Mouse (Mus musculus) hindbrain, embryonic 12.5 days (tissue): ENCODE data around the gene Btbd35f26. TPM values are rescaled to one million over a fixed set of nuclear protein-coding genes. Genes with fewer than 3 reads are reported as not detected.
"Not testable (repeated sequence)": the region's sequence is repeated elsewhere in the genome, so short reads cannot be mapped to it uniquely, and the experiment has no call there.

Experiments used
- ATAC-seq: fragments of 200-750 bp; cut with Nextera tagmentation; 2 replicates; pipeline ENCODE4 v1.8.0; 2017; ENCODE audit warnings: moderate TSS enrichment; ENCODE audit not compliant: low FRiP score
- H3K27ac ChIP-seq: fragments of 300-500 bp; sonication (generic); 2 replicates; pipeline ENCODE4 v1.5.1; 2016; ENCODE audit warnings: mild to moderate bottlenecking
- H3K27me3 ChIP-seq: fragments of 300-500 bp; sonication (generic); 2 replicates; pipeline ENCODE4 v1.6.1; 2016; ENCODE audit warnings: mild to moderate bottlenecking
- H3K36me3 ChIP-seq: fragments of 300-500 bp; sonication (generic); 2 replicates; pipeline ENCODE4 v1.6.1; 2016; ENCODE audit warnings: mild to moderate bottlenecking
- H3K4me1 ChIP-seq: fragments of 300-500 bp; sonication (generic); 2 replicates; pipeline ENCODE4 v1.6.1; 2016
- H3K4me2 ChIP-seq: fragments of 300-500 bp; sonication (generic); replicated peaks from 2 replicates; pipeline ENCODE4 v1.6.1; 2016; ENCODE audit warnings: mild to moderate bottlenecking
- H3K4me3 ChIP-seq: fragments of 300-500 bp; sonication (generic); 2 replicates; pipeline ENCODE4 v1.5.1; 2016; ENCODE audit warnings: mild to moderate bottlenecking
- H3K9ac ChIP-seq: fragments of 300-500 bp; sonication (generic); 2 replicates; pipeline ENCODE4 v1.6.1; 2016; ENCODE audit warnings: mild to moderate bottlenecking, moderate library complexity
- H3K9me3 ChIP-seq: fragments of 300-500 bp; sonication (generic); replicated peaks from 2 replicates; pipeline ENCODE4 v1.6.1; 2016; ENCODE audit warnings: mild to moderate bottlenecking
- WGBS: fragments of 180-500 bp; shearing (Covaris S2); methylation state at CpG from one replicate; pipeline ENCODE4 v1.1.7; 2016; 5-methylcytosine and 5-hydroxymethylcytosine counted together
- polyA plus RNA-seq: library from polyadenylated mRNA; unstranded; fragments of >200 nt; fragmentation: Nextera tagmentation; extraction: Ambion mirVana; gene quantifications from 2 replicates; pipeline ENCODE4 v1.2.1, GENCODE M21; 2016

Gene Btbd35f26
- polyA plus RNA-seq = not detected in 2 replicates

DNA sequence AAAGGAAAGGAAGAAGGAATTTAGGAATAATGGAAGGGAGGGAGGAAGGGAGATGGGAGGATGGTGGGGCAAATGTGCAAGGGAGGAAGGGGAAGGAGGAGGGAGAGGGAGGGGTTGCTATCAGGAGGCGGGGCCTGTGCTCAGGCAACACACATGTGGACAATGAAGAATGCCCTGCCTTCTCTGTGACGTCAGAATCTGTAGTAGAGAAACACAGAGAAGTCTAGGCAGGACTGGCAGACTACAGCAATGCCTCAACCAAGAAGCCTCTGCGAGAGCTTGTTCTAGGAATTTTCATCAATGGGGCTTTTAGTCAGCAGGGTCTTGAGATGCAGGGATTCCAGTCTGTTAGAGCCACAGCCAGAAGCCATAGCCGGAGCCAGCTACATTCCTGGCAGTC, at the start of gene Btbd35f26:
TSS of gene Btbd35f26 (plus strand) at position 301 of the 400 bp plus-strand sequence.
- not testable (repeated sequence) for H3K4me1 ChIP-seq, H3K27me3 ChIP-seq, H3K27ac ChIP-seq, ATAC-seq, H3K9ac ChIP-seq, H3K4me3 ChIP-seq, H3K9me3 ChIP-seq, H3K36me3 ChIP-seq, H3K4me2 ChIP-seq
- WGBS = no CpG with 5 or more reads among the region's 4 CpGs

DNA sequence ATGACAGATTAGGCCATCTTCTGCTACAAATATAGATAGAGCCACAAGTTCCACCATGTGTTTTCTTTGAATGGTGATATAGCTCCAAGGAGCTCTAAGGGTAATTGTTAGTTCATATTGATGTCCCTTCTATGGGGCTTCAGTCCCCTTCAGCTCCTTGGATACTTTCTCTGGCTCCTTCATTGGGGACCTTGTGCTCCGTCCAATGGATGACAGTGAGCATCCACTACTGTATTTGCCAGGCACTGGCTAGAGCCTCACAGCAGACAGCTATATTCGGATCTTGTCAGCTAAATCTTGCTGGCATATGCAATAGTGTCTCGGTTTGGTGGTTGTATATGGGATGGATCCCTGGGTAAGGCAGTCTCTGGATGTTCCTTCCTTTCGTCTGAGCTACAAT, 5.7 kb downstream of the Btbd35f26 start:
- not testable (repeated sequence) for H3K9ac ChIP-seq, H3K4me3 ChIP-seq, H3K36me3 ChIP-seq, H3K27ac ChIP-seq, ATAC-seq, H3K4me1 ChIP-seq, H3K27me3 ChIP-seq, H3K4me2 ChIP-seq, H3K9me3 ChIP-seq
- WGBS = 80% methylated on average over 2 of the region's 4 CpGs

DNA sequence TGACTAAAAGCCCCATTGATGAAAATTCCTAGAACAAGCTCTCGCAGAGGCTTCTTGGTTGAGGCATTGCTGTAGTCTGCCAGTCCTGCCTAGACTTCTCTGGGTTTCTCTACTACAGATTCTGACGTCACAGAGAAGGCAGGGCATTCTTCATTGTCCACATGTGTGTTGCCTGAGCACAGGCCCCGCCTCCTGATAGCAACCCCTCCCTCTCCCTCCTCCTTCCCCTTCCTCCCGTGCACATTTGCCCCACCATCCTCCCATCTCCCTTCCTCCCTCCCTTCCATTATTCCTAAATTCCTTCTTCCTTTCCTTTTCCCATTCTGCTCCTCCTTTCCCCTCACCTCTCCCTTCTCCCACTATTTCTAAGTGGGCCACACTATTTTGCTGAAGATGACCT, 47.6 kb downstream of the Btbd35f26 start, which contains the start of gene Btbd35f19:
TSS of gene Btbd35f19 (minus strand) at position 101 of the 400 bp plus-strand sequence.
- no CpG with 5 or more reads among the region's 4 CpGs for WGBS
- ATAC-seq, H3K4me1 ChIP-seq, H3K9me3 ChIP-seq, H3K9ac ChIP-seq, H3K4me3 ChIP-seq, H3K4me2 ChIP-seq, H3K36me3 ChIP-seq, H3K27ac ChIP-seq, H3K27me3 ChIP-seq: not testable (repeated sequence)

Other genes starting within 250 kb of the Btbd35f26 start
- gene Btbd35f29, start 218.8 kb upstream of the Btbd35f26 start, polyA plus RNA-seq = not detected in 2 replicates
- gene Spin2f, start 82.6 kb upstream of the Btbd35f26 start, polyA plus RNA-seq = not detected in 2 replicates
- gene Btbd35f19, start 47.5 kb downstream of the Btbd35f26 start, polyA plus RNA-seq = not detected in 2 replicates
- not detected in 2 replicates for gene Gm21883, start 237.8 kb downstream of the Btbd35f26 start, polyA plus RNA-seq